Mouse (Mus musculus) ovary, postnatal 14 days (tissue): ENCODE measurements around the gene Inha.

Experiments
- DNase-seq: peaks from one replicate; pipeline ENCODE4 v3.0.0; 2022; ENCODE audit warnings: low spot score

Inha gene

GRCm38 (mm10) chr1:75507006-75507405 is at the start of gene Inha:
Inha (plus strand) TSS chr1:75507077.
- no peak for DNase-seq

- DNase-seq, result no peak
Observed at GRCm38 (mm10) chr1:75457710-75458024, 49.2 kb upstream of the Inha start.

GRCm38 (mm10) chr1:75458025-75458788 is 48.7 kb upstream of the Inha start:
- DNase-seq, result no peak

- no peak for DNase-seq
Observed at GRCm38 (mm10) chr1:75458789-75459684, 47.8 kb upstream of the Inha start.

- no peak for DNase-seq
Observed at GRCm38 (mm10) chr1:75460297-75460696, 46.6 kb upstream of the Inha start.

GRCm38 (mm10) chr1:75462636-75463035 is 44.2 kb upstream of the Inha start:
- DNase-seq, result no peak

GRCm38 (mm10) chr1:75463652-75464204 is 43.1 kb upstream of the Inha start:
- no peak for DNase-seq

GRCm38 (mm10) chr1:75467215-75467927 is 39.5 kb upstream of the Inha start:
- peak; percentile 79 for DNase-seq

- no peak for DNase-seq
Observed at GRCm38 (mm10) chr1:75469287-75469825, 37.5 kb upstream of the Inha start.

GRCm38 (mm10) chr1:75476441-75476840 is 30.4 kb upstream of the Inha start:
- no peak for DNase-seq

GRCm38 (mm10) chr1:75477264-75477965 is 29.5 kb upstream of the Inha start:
- peak; percentile 76 for DNase-seq

GRCm38 (mm10) chr1:75477966-75478290 is 28.9 kb upstream of the Inha start:
- DNase-seq, result no peak

GRCm38 (mm10) chr1:75478497-75478896 is 28.4 kb upstream of the Inha start:
- no peak for DNase-seq

GRCm38 (mm10) chr1:75478916-75479634 is 27.8 kb upstream of the Inha start, which contains the start of the genes Chpf and Tmem198:
Chpf (minus strand) TSS chr1:75479307.
Tmem198 (plus strand) TSS chr1:75479532.
- peak; percentile 97 for DNase-seq

GRCm38 (mm10) chr1:75479635-75479989 is 27.3 kb upstream of the Inha start:
- no peak for DNase-seq

GRCm38 (mm10) chr1:75480036-75480435 is 26.8 kb upstream of the Inha start:
- no peak for DNase-seq

- no peak for DNase-seq
Observed at GRCm38 (mm10) chr1:75480735-75481134, 26.1 kb upstream of the Inha start.

- DNase-seq, result no peak
Observed at GRCm38 (mm10) chr1:75486561-75486960, 20.3 kb upstream of the Inha start.

- no peak for DNase-seq
Observed at GRCm38 (mm10) chr1:75487040-75487404, 19.9 kb upstream of the Inha start.

GRCm38 (mm10) chr1:75487405-75488161 is 19.3 kb upstream of the Inha start:
- peak; percentile 53 for DNase-seq
